Mouse (Mus musculus): Measurements from ENCODE around the gene Zfp990. TPM values are rescaled to one million over a fixed set of nuclear protein-coding genes. Genes with fewer than 3 reads are reported as not detected.

Gene Zfp990
- polyA plus RNA-seq (2017; shearing (Covaris generic)) = under 1 TPM; 0.42 to 0.77 TPM

DNA sequence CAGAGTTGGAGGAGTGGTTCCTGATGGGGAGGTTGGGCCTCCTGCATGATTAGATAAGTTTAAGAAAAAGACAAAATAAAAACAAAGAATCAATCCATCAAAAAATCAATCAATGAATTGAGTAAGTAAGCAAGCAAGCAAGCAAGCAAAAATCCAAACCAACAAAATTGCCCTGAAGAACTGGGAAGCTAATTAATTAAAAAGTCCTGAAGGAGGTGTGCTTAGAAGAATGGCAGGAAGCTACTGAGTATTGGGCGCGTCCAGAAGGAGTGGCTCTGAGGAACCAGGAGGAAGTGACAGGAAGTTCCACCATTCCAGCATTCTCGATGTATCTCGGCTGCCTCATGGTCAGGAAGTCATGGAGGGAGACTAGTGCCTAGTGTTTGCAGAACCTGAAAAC, at the start of gene Zfp990:
Gene Zfp990, plus strand, starts transcription at position 301 of the 400 bp plus-strand sequence.

DNA sequence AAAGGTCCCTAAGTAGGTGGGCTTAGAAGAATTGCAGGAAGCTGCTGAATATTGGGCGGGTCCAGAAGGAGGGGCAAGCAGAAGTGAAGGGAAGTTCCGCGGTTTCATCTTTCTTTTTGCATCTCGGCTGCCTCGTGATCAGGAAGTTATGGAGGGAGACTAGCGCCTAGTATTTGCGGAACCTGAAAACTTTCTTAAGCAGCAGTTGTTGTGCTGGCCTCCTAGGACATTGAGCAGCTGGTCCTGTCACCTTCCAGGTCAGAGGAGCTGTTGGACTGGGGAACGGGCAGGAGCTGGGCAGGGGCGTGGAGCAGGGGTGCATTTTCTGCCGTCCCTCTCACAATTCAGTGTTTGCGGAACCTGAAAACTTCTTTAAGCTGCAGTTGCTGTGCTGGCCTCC, 74.5 kb downstream of the Zfp990 start, which contains the start of gene Gm13212:
Gene Gm13212, plus strand, starts transcription at position 89 of the 400 bp plus-strand sequence.

Other genes with a start within 250 kb of the Zfp990 start
- gene Tnfrsf8, start 195.6 kb upstream of the Zfp990 start, polyA plus RNA-seq (2017; shearing (Covaris generic)) = 1 to 10 TPM; 2.7 to 4.2 TPM
- 10 to 100 TPM in 1 of 2 experiments, 1 to 10 TPM in 1; 5.8 to 11.2 TPM for gene Gm13212, start 74.4 kb downstream of the Zfp990 start, polyA plus RNA-seq (2017; shearing (Covaris generic))
- gene Zfp980, start 159.9 kb downstream of the Zfp990 start, polyA plus RNA-seq (2017; shearing (Covaris generic)) = under 1 TPM in 1 of 2 experiments, not detected in 1; 0.05 TPM